Mouse (Mus musculus) kidney, embryonic 14.5 days (tissue): ENCODE data around the gene Cyp11a1. TPM values are rescaled to one million over a fixed set of nuclear protein-coding genes. Genes with fewer than 3 reads are reported as not detected.
A peak's percentile ranks its signal among the peaks of the same experiment; 100 is the strongest.

Source experiments
- ATAC-seq: fragments of 200-750 bp; cut with Nextera tagmentation; 2 replicates; pipeline ENCODE4 v1.8.0; 2017; ENCODE audit warnings: moderate number of reproducible peaks, mild to moderate bottlenecking, moderate TSS enrichment, moderate library complexity; ENCODE audit not compliant: low FRiP score, low TSS enrichment
- H3K27ac ChIP-seq: fragments of 300-500 bp; sonication (generic); 2 replicates; pipeline ENCODE4 v1.5.1; 2014; ENCODE audit warnings: low read depth, mild to moderate bottlenecking, low read length, moderate library complexity, mixed read lengths
- H3K27me3 ChIP-seq: fragments of 300-500 bp; sonication (generic); 2 replicates; pipeline ENCODE4 v1.6.1; 2014; ENCODE audit warnings: mild to moderate bottlenecking, low read length; ENCODE audit not compliant: control insufficient read depth, insufficient read depth
- H3K36me3 ChIP-seq: fragments of 300-500 bp; sonication (generic); 2 replicates; pipeline ENCODE4 v1.6.1; 2014; ENCODE audit warnings: low read length, mixed read lengths; ENCODE audit not compliant: control insufficient read depth, insufficient read depth
- H3K4me1 ChIP-seq: fragments of 300-500 bp; sonication (generic); 2 replicates; pipeline ENCODE4 v1.6.1; 2014; ENCODE audit warnings: low read length, mixed read lengths; ENCODE audit not compliant: control insufficient read depth, insufficient read depth
- H3K4me2 ChIP-seq: fragments of 300-500 bp; sonication (generic); replicated peaks from 2 replicates; pipeline ENCODE4 v1.6.1; 2014; ENCODE audit warnings: low read depth, mild to moderate bottlenecking, low read length
- H3K4me3 ChIP-seq: fragments of 300-500 bp; sonication (generic); 2 replicates; pipeline ENCODE4 v1.5.1; 2014; ENCODE audit warnings: mild to moderate bottlenecking, low read length
- H3K9ac ChIP-seq: fragments of 300-500 bp; sonication (generic); 2 replicates; pipeline ENCODE4 v1.6.1; 2014; ENCODE audit warnings: low read depth, mild to moderate bottlenecking, low read length, moderate library complexity
- H3K9me3 ChIP-seq: fragments of 300-500 bp; sonication (generic); 2 replicates; pipeline ENCODE4 v1.6.1; 2016; ENCODE audit warnings: low read length; ENCODE audit not compliant: control insufficient read depth
- WGBS: fragments of 180-500 bp; shearing (Covaris S2); extraction: QIAGEN DNeasy Blood & Tissue Kit; methylation state at CpG from one replicate; pipeline ENCODE4 v1.1.7; 2014; 5-methylcytosine and 5-hydroxymethylcytosine counted together
- polyA plus RNA-seq: library from polyadenylated mRNA; unstranded; fragments of >200 nt; fragmentation: Nextera tagmentation; extraction: Ambion mirVana; gene quantifications from 2 replicates; pipeline ENCODE4 v1.2.1, GENCODE M21; 2014

The Cyp11a1 gene
- polyA plus RNA-seq, 1 experiment from 2014 or later: 0.87 TPM

GRCm38 (mm10) chr9:57986293-57986692 lies 19.9 kb upstream of the Cyp11a1 start:
- Histone ChIP-seq H3K4me1 (no peaks in the 10 kb centered on the region), H3K27ac (no peak overlapping the region), H3K9me3 (no peaks in the 10 kb centered on the region), H3K9ac (no peak overlapping the region), H3K27me3 (no peaks in the 10 kb centered on the region), H3K36me3 (no peaks in the 10 kb centered on the region), H3K4me2 (no peak overlapping the region), H3K4me3 (no peak overlapping the region)
- 74% methylated on average over 7 of the region's 7 CpGs for WGBS
- ATAC-seq: no peak

- no peak overlapping the region for H3K27ac ChIP-seq
- no peak overlapping the region for H3K4me2 ChIP-seq
- no peaks in the 10 kb centered on the region for H3K36me3 ChIP-seq
- no peaks in the 10 kb centered on the region for H3K4me1 ChIP-seq
- ATAC-seq: no peak
- H3K9ac ChIP-seq: no peak overlapping the region
- H3K27me3 ChIP-seq: no peaks in the 10 kb centered on the region
- H3K4me3 ChIP-seq: no peak overlapping the region
- WGBS: 82% methylated on average over 2 of the region's 2 CpGs
- no peaks in the 10 kb centered on the region for H3K9me3 ChIP-seq
Measured at GRCm38 (mm10) chr9:57988098-57988497, 18.1 kb upstream of the Cyp11a1 start.

GRCm38 (mm10) chr9:57989309-57989708 lies 16.9 kb upstream of the Cyp11a1 start:
- no peaks in the 10 kb centered on the region for H3K4me1 ChIP-seq
- ATAC-seq: no peak
- WGBS: 72% methylated on average over 6 of the region's 6 CpGs
- H3K27me3 ChIP-seq: no peaks in the 10 kb centered on the region
- no peaks in the 10 kb centered on the region for H3K9me3 ChIP-seq
- no peak overlapping the region for H3K27ac ChIP-seq
- no peaks in the 10 kb centered on the region for H3K36me3 ChIP-seq
- H3K9ac ChIP-seq: no peak overlapping the region
- H3K4me2 ChIP-seq: no peak overlapping the region
- no peak overlapping the region for H3K4me3 ChIP-seq

- no peak overlapping the region for H3K27ac ChIP-seq
- H3K9me3 ChIP-seq: no peaks in the 10 kb centered on the region
- no peak for ATAC-seq
- H3K4me1 ChIP-seq: no peaks in the 10 kb centered on the region
- no peaks in the 10 kb centered on the region for H3K36me3 ChIP-seq
- WGBS: 31% methylated on average over 10 of the region's 10 CpGs
- no peak overlapping the region for H3K4me2 ChIP-seq
- no peak overlapping the region for H3K4me3 ChIP-seq
- no peak overlapping the region for H3K9ac ChIP-seq
- no peaks in the 10 kb centered on the region for H3K27me3 ChIP-seq
Measured at GRCm38 (mm10) chr9:57990438-57991110, 15.6 kb upstream of the Cyp11a1 start.

- Histone ChIP-seq H3K9me3 (no peaks in the 10 kb centered on the region), H3K4me2 (no peak overlapping the region), H3K4me3 (no peak overlapping the region), H3K9ac (no peak overlapping the region), H3K27ac (no peak overlapping the region), H3K36me3 (no peaks in the 10 kb centered on the region), H3K27me3 (no peaks in the 10 kb centered on the region), H3K4me1 (no peaks in the 10 kb centered on the region)
- 82% methylated on average over 3 of the region's 3 CpGs for WGBS
- ATAC-seq: no peak
Measured at GRCm38 (mm10) chr9:57992060-57992459, 14.2 kb upstream of the Cyp11a1 start.

GRCm38 (mm10) chr9:57992781-57993591 lies 13.2 kb upstream of the Cyp11a1 start:
- no peak overlapping the region for H3K4me2 ChIP-seq
- H3K4me1 ChIP-seq: 0 out of 2 replicates have a peak, but pooled peaks cover 3% of the 10 kb centered on the region
- no peak for ATAC-seq
- H3K9me3 ChIP-seq: no peaks in the 10 kb centered on the region
- no peak overlapping the region for H3K27ac ChIP-seq
- H3K9ac ChIP-seq: no peak overlapping the region
- no peaks in the 10 kb centered on the region for H3K27me3 ChIP-seq
- no peak overlapping the region for H3K4me3 ChIP-seq
- WGBS: 41% methylated on average over 8 of the region's 8 CpGs
- no peaks in the 10 kb centered on the region for H3K36me3 ChIP-seq

GRCm38 (mm10) chr9:57995282-57995681 lies 10.9 kb upstream of the Cyp11a1 start:
- no peak overlapping the region for H3K27ac ChIP-seq
- 0 out of 2 replicates have a peak, but pooled peaks cover 3% of the 10 kb centered on the region for H3K4me1 ChIP-seq
- no peak overlapping the region for H3K4me2 ChIP-seq
- WGBS: 37% methylated on average over 4 of the region's 4 CpGs
- no peaks in the 10 kb centered on the region for H3K36me3 ChIP-seq
- H3K27me3 ChIP-seq: no peaks in the 10 kb centered on the region
- no peaks in the 10 kb centered on the region for H3K9me3 ChIP-seq
- no peak overlapping the region for H3K9ac ChIP-seq
- H3K4me3 ChIP-seq: no peak overlapping the region
- no peak for ATAC-seq

GRCm38 (mm10) chr9:57997511-57998031 lies 8.6 kb upstream of the Cyp11a1 start:
- H3K9me3 ChIP-seq: no peaks in the 10 kb centered on the region
- H3K27me3 ChIP-seq: no peaks in the 10 kb centered on the region
- peak overlapping the region; percentile 14; the same call in 1 of the 2 replicates for H3K9ac ChIP-seq
- H3K36me3 ChIP-seq: no peaks in the 10 kb centered on the region
- ATAC-seq: peak; percentile 85; the same call in 1 of the 2 replicates
- H3K27ac ChIP-seq: no peak overlapping the region
- 0 out of 2 replicates have a peak, but pooled peaks cover 3% of the 10 kb centered on the region for H3K4me1 ChIP-seq
- H3K4me2 ChIP-seq: peak overlapping the region; percentile 51
- WGBS: 14% methylated on average over 13 of the region's 13 CpGs
- H3K4me3 ChIP-seq: peak overlapping the region; percentile 31; the same call in 1 of the 2 replicates
